Mouse (Mus musculus): ENCODE measurements around the gene Exosc10.

DNA sequence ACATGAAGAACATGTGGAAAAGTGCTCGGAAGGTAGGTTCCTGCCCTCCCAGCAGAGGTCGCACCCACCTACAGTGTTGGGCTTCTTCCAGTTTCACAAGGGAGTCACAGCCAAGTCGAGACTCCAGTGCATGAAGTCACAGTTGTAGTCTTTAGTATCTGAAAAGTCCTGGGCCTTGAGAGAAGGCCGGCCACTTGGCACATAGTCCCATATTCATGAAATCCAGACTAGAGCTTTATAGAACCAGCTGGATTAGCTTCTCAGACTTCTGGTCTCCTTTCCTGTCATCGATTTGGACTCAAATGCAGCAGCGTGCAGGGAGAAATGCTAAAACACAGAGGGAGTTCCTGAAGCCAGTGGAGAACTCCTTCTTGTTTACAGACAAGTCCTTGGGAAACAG is 27.5 kb upstream of the Exosc10 start:
- no peak for TF ChIP-seq POLR2A (IDR thresholded peaks at IDR 0.05; ENCODE audit: low read depth, low read length)
- TF ChIP-seq CTCF (IDR thresholded peaks at IDR 0.05; ENCODE audit: extremely low read depth, insufficient read depth, insufficient read length, insufficient replicate concordance) = no peak
